In genomic region chr17:27908888-27909621, GRCm38 (mm10) we compare ENCODE assay signal across 8 mouse cellular contexts. TPM values are rescaled to one million over a fixed set of nuclear protein-coding genes. Genes with fewer than 3 reads are reported as not detected.
DNase-seq lines count a peak whose midpoint lies in the region; ATAC-seq and TF ChIP-seq lines count a peak whose summit lies in the region.

TSS of gene Anks1 (plus strand) at chr17:27909306.

- peak within 1 kb of the TSS; percentile 4; the same call in 1 of the 2 replicates for H3K27ac ChIP-seq in embryonic facial prominence, embryonic 11.5 days (replicated peaks; ENCODE audit: low read depth, low read length)
- peak within 1 kb of the TSS; percentile 80 for H3K27ac ChIP-seq in kidney, adult 2 months (ENCODE audit: insufficient read depth, low read depth, low read length)
- H3K27ac ChIP-seq in limb, embryonic 14.5 days (replicated peaks; ENCODE audit: low read depth, low read length), result peak within 1 kb of the TSS; percentile 89
- H3K27ac ChIP-seq in midbrain, postnatal 0 days (ENCODE audit: low read depth, low read length), result peak within 1 kb of the TSS; percentile 85

- ATAC-seq in embryonic facial prominence, embryonic 11.5 days (replicated peaks; ENCODE audit: insufficient number of reproducible peaks, low FRiP score, low TSS enrichment, low read depth), result peak; percentile 75
- peak; percentile 90 for ATAC-seq in limb, embryonic 14.5 days (ENCODE audit: low FRiP score, low read depth)
- peak; percentile 86 for ATAC-seq in midbrain, postnatal 0 days (ENCODE audit: low FRiP score)

- no peak for TF ChIP-seq POLR2A in kidney, adult 2 months (IDR thresholded peaks at IDR 0.05; ENCODE audit: low read depth, low read length)
- peak; percentile 83; the same call in 1 of the 2 replicates for TF ChIP-seq POLR2A in limb, embryonic 14.5 days (IDR thresholded peaks at IDR 0.05; ENCODE audit: borderline replicate concordance, extremely low read depth, insufficient read depth, insufficient read length)

- peak within 1 kb of the TSS; percentile 71 for H3K4me3 ChIP-seq in embryonic facial prominence, embryonic 11.5 days (ENCODE audit: low read depth, low read length)
- peak within 1 kb of the TSS; percentile 84 for H3K4me3 ChIP-seq in kidney, adult 2 months (ENCODE audit: insufficient read depth, low read depth, low read length)
- peak within 1 kb of the TSS; percentile 96 for H3K4me3 ChIP-seq in limb, embryonic 14.5 days (replicated peaks; ENCODE audit: low read length)
- H3K4me3 ChIP-seq in midbrain, postnatal 0 days (ENCODE audit: low read depth, low read length), result peak within 1 kb of the TSS; percentile 91

- WGBS in embryonic facial prominence, embryonic 11.5 days, result under 1% methylated on average over 58 of the region's 78 CpGs
- under 1% methylated on average over 74 of the region's 78 CpGs for WGBS in kidney, adult 2 months
- WGBS in limb, embryonic 14.5 days, result 2% methylated on average over 33 of the region's 78 CpGs
- under 1% methylated on average over 63 of the region's 78 CpGs for WGBS in midbrain, postnatal 0 days

- TF ChIP-seq CTCF in kidney, adult 2 months (conservative IDR thresholded peaks at IDR 0.05; ENCODE audit: insufficient read depth, insufficient read length, low read depth, low read length), result no peak
- TF ChIP-seq CTCF in midbrain, postnatal 0 days (IDR thresholded peaks at IDR 0.05), result peak; percentile 68

- DNase-seq in layer of hippocampus, adult 11-12 months (ENCODE audit: low spot score), result peak; percentile 76
- DNase-seq in layer of hippocampus, adult 9-10 months (ENCODE audit: low spot score), result no peak
- peak; percentile 90 for DNase-seq in embryonic facial prominence, embryonic 11.5 days (ENCODE audit: low spot score)
- DNase-seq in heart, adult 11 months, result peak; percentile 99
- peak; percentile 93 for DNase-seq in kidney, adult 2 months
- DNase-seq in limb, embryonic 14.5 days (ENCODE audit: low spot score), result peak; percentile 72
- peak; percentile 86 for DNase-seq in midbrain, postnatal 0 days (ENCODE audit: low spot score)
- peak; percentile 68 to 78 for DNase-seq in spleen, postnatal 14 days (ENCODE audit: low spot score in 2 of 2)

- peak within 1 kb of the TSS; percentile 87 for H3K4me2 ChIP-seq in embryonic facial prominence, embryonic 11.5 days (ENCODE audit: low read depth, low read length)
- peak within 1 kb of the TSS; percentile 71 for H3K4me2 ChIP-seq in limb, embryonic 14.5 days (replicated peaks; ENCODE audit: low read depth, low read length, severe bottlenecking)
- peak within 1 kb of the TSS; percentile 87 for H3K4me2 ChIP-seq in midbrain, postnatal 0 days (ENCODE audit: low read depth, low read length, poor library complexity, severe bottlenecking)

- H3K9me3 ChIP-seq in embryonic facial prominence, embryonic 11.5 days (replicated peaks; ENCODE audit: control insufficient read depth, low read length), result no peaks in the 10 kb centered on the region
- H3K9me3 ChIP-seq in limb, embryonic 14.5 days (ENCODE audit: control insufficient read depth, low read length), result no peaks in the 10 kb centered on the region
- no peaks in the 10 kb centered on the region for H3K9me3 ChIP-seq in midbrain, postnatal 0 days (ENCODE audit: low read length)

- no peaks in the 10 kb centered on the region for H3K4me1 ChIP-seq in embryonic facial prominence, embryonic 11.5 days (ENCODE audit: control insufficient read depth, insufficient read depth, low read length)
- peaks cover 8% of the 10 kb centered on the region; the same call in 1 of the 2 replicates for H3K4me1 ChIP-seq in kidney, adult 2 months (ENCODE audit: control insufficient read depth, insufficient read depth, low read length)
- peaks cover 17% of the 10 kb centered on the region for H3K4me1 ChIP-seq in limb, embryonic 14.5 days (ENCODE audit: control insufficient read depth, insufficient read depth, low read length)
- peaks cover 8% of the 10 kb centered on the region for H3K4me1 ChIP-seq in midbrain, postnatal 0 days (ENCODE audit: insufficient read depth, low read length)

- peak within 1 kb of the TSS; percentile 84 for H3K9ac ChIP-seq in embryonic facial prominence, embryonic 11.5 days (replicated peaks; ENCODE audit: low read length)
- H3K9ac ChIP-seq in limb, embryonic 14.5 days (ENCODE audit: low read depth, low read length, severe bottlenecking), result peak within 1 kb of the TSS; percentile 85
- peak within 1 kb of the TSS; percentile 83 for H3K9ac ChIP-seq in midbrain, postnatal 0 days (replicated peaks; ENCODE audit: low read length, poor library complexity, severe bottlenecking)

- H3K36me3 ChIP-seq in embryonic facial prominence, embryonic 11.5 days (replicated peaks; ENCODE audit: control insufficient read depth, insufficient read depth, low read depth, low read length), result no peaks in the 10 kb centered on the region
- no peaks in the 10 kb centered on the region; the same call in 1 of the 2 replicates for H3K36me3 ChIP-seq in kidney, adult 2 months (ENCODE audit: control insufficient read depth, insufficient read depth, low read length)
- H3K36me3 ChIP-seq in limb, embryonic 14.5 days (ENCODE audit: control insufficient read depth, insufficient read depth, low read length), result peaks cover 7% of the 10 kb centered on the region; the same call in 1 of the 2 replicates
- H3K36me3 ChIP-seq in midbrain, postnatal 0 days (ENCODE audit: insufficient read depth, low read length), result no peaks in the 10 kb centered on the region

- H3K27me3 ChIP-seq in embryonic facial prominence, embryonic 11.5 days (ENCODE audit: control insufficient read depth, insufficient read depth, low read length), result no peaks in the 10 kb centered on the region
- no peaks in the 10 kb centered on the region for H3K27me3 ChIP-seq in kidney, adult 2 months (replicated peaks; ENCODE audit: control insufficient read depth, insufficient read depth, low read length)
- no peaks in the 10 kb centered on the region for H3K27me3 ChIP-seq in limb, embryonic 14.5 days (ENCODE audit: control insufficient read depth, insufficient read depth, low read length)
- H3K27me3 ChIP-seq in midbrain, postnatal 0 days (ENCODE audit: insufficient read depth, low read length), result no peaks in the 10 kb centered on the region

RNA-seq across cellular contexts. Expression of gene Anks1, which starts in this region (rescaled TPM):
- polyA plus RNA-seq in embryonic facial prominence, embryonic 11.5 days (2014; fragmentation: Nextera tagmentation; extraction: Ambion mirVana), result 12.3 and 13.3 TPM in 2 replicates
- 36.7 and 44.5 TPM in 2 replicates for polyA plus RNA-seq in kidney, adult 2 months (2012; rRNA removed)
- 40.6 and 54.4 TPM in 2 replicates for polyA plus RNA-seq in limb, embryonic 14.5 days (2012; rRNA removed)
- 14.6 and 15.5 TPM in 2 replicates for polyA plus RNA-seq in limb, embryonic 14.5 days (2014; fragmentation: Nextera tagmentation; extraction: Ambion mirVana)
- 109 and 112 TPM in 2 replicates for total RNA-seq in midbrain, postnatal 0 days (2014; rRNA removed)
- 44.1 and 45.9 TPM in 2 replicates for polyA plus RNA-seq in midbrain, postnatal 0 days (2015; fragmentation: Nextera tagmentation; extraction: Ambion mirVana)

Comparison
In these comparisons a context has a peak if more than half of its experiments do, and no peak if none do; other contexts are left out.
1. H3K27ac ChIP-seq: peak in every context shown above with its lines; median percentile 89 in limb, embryonic 14.5 days; 85 in midbrain, postnatal 0 days; 80 in kidney, adult 2 months; 4 in embryonic facial prominence, embryonic 11.5 days.